Mouse (Mus musculus): ENCODE data around the gene Olfr1419. TPM values are rescaled to one million over a fixed set of nuclear protein-coding genes. Genes with fewer than 3 reads are reported as not detected.

Olfr1419 gene
- total RNA-seq, 2 experiments from 2014 or later, result not detected

Small RNA genes within 50 kb of the gene (microRNA-seq; reads per million reads assigned to microRNA genes)
- gene Mir6994 (ENCODE audit: borderline number of aligned reads in 2 of 2), result 1.8 to 4.3 reads per million in 2 experiments

Other genes starting within 250 kb of the Olfr1419 start
- not detected for gene Ms4a3, start 234.3 kb downstream of the Olfr1419 start, total RNA-seq (2021)
- gene Oosp2, start 214.5 kb downstream of the Olfr1419 start, total RNA-seq (2021), result under 1 TPM in 1 of 2 experiments, not detected in 1; 0.50 TPM
- gene Oosp1, start 184.0 kb downstream of the Olfr1419 start, total RNA-seq (2021), result 1 to 10 TPM in 1 of 2 experiments, not detected in 1; 3.3 TPM
- not detected for gene Oosp3, start 178.1 kb downstream of the Olfr1419 start, total RNA-seq (2021)
- not detected for gene Gif, start 127.6 kb downstream of the Olfr1419 start, total RNA-seq (2021)
- gene Mrpl16, start 104.7 kb downstream of the Olfr1419 start, total RNA-seq (2021), result 10 to 100 TPM; 63.6 to 72.3 TPM
- 1 to 10 TPM; 6.9 to 9.5 TPM for gene Stx3, start 55.7 kb downstream of the Olfr1419 start, total RNA-seq (2021)
- gene Olfr1417, start 35.9 kb downstream of the Olfr1419 start, total RNA-seq (2021), result not detected
- gene Olfr1418, start 14.0 kb downstream of the Olfr1419 start, total RNA-seq (2021), result not detected
- gene Olfr1420, start 11.5 kb upstream of the Olfr1419 start, total RNA-seq (2021), result not detected
- 10 to 100 TPM; 28.0 to 28.5 TPM for gene Patl1, start 37.3 kb upstream of the Olfr1419 start, total RNA-seq (2021)
- 10 to 100 TPM; 61.3 to 90.1 TPM for gene Osbp, start 90.8 kb upstream of the Olfr1419 start, total RNA-seq (2021)
- not detected for gene Olfr1423, start 166.2 kb upstream of the Olfr1419 start, total RNA-seq (2021)
- gene Olfr1424, start 187.6 kb upstream of the Olfr1419 start, total RNA-seq (2021), result not detected
- gene Olfr1425, start 202.6 kb upstream of the Olfr1419 start, total RNA-seq (2021), result not detected
- not detected for gene Olfr1426, start 216.9 kb upstream of the Olfr1419 start, total RNA-seq (2021)
- not detected for gene Olfr1427, start 228.2 kb upstream of the Olfr1419 start, total RNA-seq (2021)
- gene Olfr1428, start 240.8 kb upstream of the Olfr1419 start, total RNA-seq (2021), result not detected
- not detected for gene Olfr76, start 248.1 kb upstream of the Olfr1419 start, total RNA-seq (2021)